Mouse (Mus musculus) hindbrain, embryonic 12.5 days (tissue): ENCODE data around the gene Map4k4. TPM values are rescaled to one million over a fixed set of nuclear protein-coding genes. Genes with fewer than 3 reads are reported as not detected.

Experiments used
- ATAC-seq: fragments of 200-750 bp; cut with Nextera tagmentation; 2 replicates; pipeline ENCODE4 v1.8.0; 2017; ENCODE audit warnings: moderate TSS enrichment; ENCODE audit not compliant: low FRiP score
- H3K27ac ChIP-seq: fragments of 300-500 bp; sonication (generic); 2 replicates; pipeline ENCODE4 v1.5.1; 2016; ENCODE audit warnings: mild to moderate bottlenecking
- H3K27me3 ChIP-seq: fragments of 300-500 bp; sonication (generic); 2 replicates; pipeline ENCODE4 v1.6.1; 2016; ENCODE audit warnings: mild to moderate bottlenecking
- H3K36me3 ChIP-seq: fragments of 300-500 bp; sonication (generic); 2 replicates; pipeline ENCODE4 v1.6.1; 2016; ENCODE audit warnings: mild to moderate bottlenecking
- H3K4me1 ChIP-seq: fragments of 300-500 bp; sonication (generic); 2 replicates; pipeline ENCODE4 v1.6.1; 2016
- H3K4me2 ChIP-seq: fragments of 300-500 bp; sonication (generic); replicated peaks from 2 replicates; pipeline ENCODE4 v1.6.1; 2016; ENCODE audit warnings: mild to moderate bottlenecking
- H3K4me3 ChIP-seq: fragments of 300-500 bp; sonication (generic); 2 replicates; pipeline ENCODE4 v1.5.1; 2016; ENCODE audit warnings: mild to moderate bottlenecking
- H3K9ac ChIP-seq: fragments of 300-500 bp; sonication (generic); 2 replicates; pipeline ENCODE4 v1.6.1; 2016; ENCODE audit warnings: mild to moderate bottlenecking, moderate library complexity
- H3K9me3 ChIP-seq: fragments of 300-500 bp; sonication (generic); replicated peaks from 2 replicates; pipeline ENCODE4 v1.6.1; 2016; ENCODE audit warnings: mild to moderate bottlenecking
- WGBS: fragments of 180-500 bp; shearing (Covaris S2); methylation state at CpG from one replicate; pipeline ENCODE4 v1.1.7; 2016; 5-methylcytosine and 5-hydroxymethylcytosine counted together
- polyA plus RNA-seq: library from polyadenylated mRNA; unstranded; fragments of >200 nt; fragmentation: Nextera tagmentation; extraction: Ambion mirVana; gene quantifications from 2 replicates; pipeline ENCODE4 v1.2.1, GENCODE M21; 2016

The Map4k4 gene
- polyA plus RNA-seq, 1 experiment from 2014 or later: 66.2 TPM

DNA sequence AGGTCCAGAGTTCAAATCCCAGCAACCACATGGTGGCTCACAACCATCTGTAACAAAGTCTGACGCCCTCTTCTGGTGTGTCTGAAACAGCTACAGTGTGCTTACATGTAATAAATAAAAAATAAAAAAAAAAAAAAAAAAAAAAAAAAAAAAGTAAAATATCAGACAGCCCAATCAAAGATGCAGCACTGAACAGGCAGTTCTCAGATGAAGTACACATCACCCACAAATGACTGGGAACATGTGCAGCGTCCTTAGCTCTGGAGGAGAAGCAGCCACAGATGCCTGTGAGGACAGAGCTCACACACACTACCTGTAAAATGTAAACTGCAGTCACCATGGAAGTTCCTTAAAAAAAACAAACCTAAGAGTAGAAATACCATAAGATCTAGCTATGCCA lies 74.3 kb downstream of the Map4k4 start:
- no peak for ATAC-seq
- Histone ChIP-seq H3K27ac (no peak overlapping the region), H3K4me2 (no peak overlapping the region), H3K36me3 (peaks cover 51% of the 10 kb centered on the region), H3K27me3 (no peaks in the 10 kb centered on the region), H3K9ac (no peak overlapping the region), H3K9me3 (no peaks in the 10 kb centered on the region), H3K4me3 (no peak overlapping the region), H3K4me1 (peaks cover 5% of the 10 kb centered on the region; the same call in 1 of the 2 replicates)
- WGBS: 88% methylated on average over 2 of the region's 2 CpGs

DNA sequence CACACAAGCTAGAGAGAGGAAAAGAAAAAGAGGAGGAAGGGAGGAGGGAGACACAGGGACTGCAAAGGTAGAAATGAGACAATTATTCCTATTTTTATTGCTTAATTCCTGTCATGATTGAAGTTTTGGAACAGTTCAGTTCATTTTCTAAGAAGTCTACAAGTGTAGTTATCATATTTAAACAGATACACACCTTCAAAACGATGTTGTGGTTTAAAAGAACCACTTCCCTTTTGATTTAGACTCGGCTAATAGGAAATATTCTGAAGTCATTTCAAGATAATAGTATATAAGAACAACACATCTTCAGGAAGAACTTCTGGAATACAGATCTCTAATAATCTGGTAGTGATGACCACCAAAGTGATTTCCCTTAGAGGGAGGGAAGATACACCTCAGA lies 75.4 kb downstream of the Map4k4 start:
- Histone ChIP-seq H3K27ac (no peak overlapping the region), H3K4me3 (no peak overlapping the region), H3K4me1 (peaks cover 2% of the 10 kb centered on the region; the same call in 1 of the 2 replicates), H3K9ac (no peak overlapping the region), H3K9me3 (no peaks in the 10 kb centered on the region), H3K27me3 (no peaks in the 10 kb centered on the region), H3K36me3 (peaks cover 62% of the 10 kb centered on the region), H3K4me2 (no peak overlapping the region)
- WGBS: 94% methylated on average over 2 of the region's 2 CpGs
- no peak for ATAC-seq

DNA sequence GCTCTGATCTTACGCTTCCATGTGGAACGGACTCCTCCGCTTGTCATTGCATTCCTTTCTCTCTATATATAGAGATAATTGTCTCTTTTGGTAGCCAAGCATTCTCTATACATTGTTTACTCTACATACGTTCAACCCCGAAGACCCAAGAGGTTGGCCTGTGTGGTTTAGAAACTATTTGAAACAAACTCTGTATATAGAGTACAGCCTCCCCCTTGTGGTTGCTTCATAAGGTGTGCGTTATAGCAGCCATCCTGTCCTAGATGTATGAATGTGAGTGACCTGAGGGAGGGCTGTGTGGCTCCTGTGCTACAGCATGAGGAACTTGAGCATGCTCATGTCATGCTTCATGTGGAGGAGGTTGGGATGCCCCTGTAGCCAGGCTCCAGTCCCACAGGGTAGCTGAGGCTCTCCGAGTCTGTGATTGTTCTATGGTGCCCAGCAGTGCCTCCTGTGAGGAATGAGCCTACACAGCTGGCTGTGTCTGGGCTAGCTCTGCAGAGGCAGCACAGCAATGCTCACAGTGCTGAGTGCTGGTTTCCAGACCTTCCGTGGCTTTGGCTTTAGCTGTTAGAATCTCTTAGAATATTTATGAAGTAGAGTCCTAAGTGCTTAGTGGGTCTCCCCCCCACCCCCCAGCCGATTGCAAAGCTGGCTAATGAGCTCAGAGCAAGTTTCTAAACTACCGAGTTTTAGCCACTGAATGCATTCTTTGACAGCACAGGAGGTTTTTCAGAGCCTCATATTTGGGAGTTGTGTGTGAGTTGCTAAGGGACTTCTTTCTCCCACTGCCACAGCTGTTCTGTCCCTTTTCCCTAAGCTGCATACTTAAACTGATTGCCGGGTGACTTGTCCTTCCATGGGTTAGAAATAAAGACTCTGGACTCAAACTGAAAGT lies 76.4 kb downstream of the Map4k4 start:
- H3K36me3 ChIP-seq: peaks cover 72% of the 10 kb centered on the region
- no peak overlapping the region for H3K9ac ChIP-seq
- no peaks in the 10 kb centered on the region for H3K27me3 ChIP-seq
- WGBS: 79% methylated on average over 11 of the region's 11 CpGs
- H3K4me2 ChIP-seq: no peak overlapping the region
- no peak for ATAC-seq
- H3K27ac ChIP-seq: peak overlapping the region; percentile 52; the same call in 1 of the 2 replicates
- H3K4me3 ChIP-seq: no peak overlapping the region
- H3K4me1 ChIP-seq: peaks cover 2% of the 10 kb centered on the region; the same call in 1 of the 2 replicates
- H3K9me3 ChIP-seq: no peaks in the 10 kb centered on the region

DNA sequence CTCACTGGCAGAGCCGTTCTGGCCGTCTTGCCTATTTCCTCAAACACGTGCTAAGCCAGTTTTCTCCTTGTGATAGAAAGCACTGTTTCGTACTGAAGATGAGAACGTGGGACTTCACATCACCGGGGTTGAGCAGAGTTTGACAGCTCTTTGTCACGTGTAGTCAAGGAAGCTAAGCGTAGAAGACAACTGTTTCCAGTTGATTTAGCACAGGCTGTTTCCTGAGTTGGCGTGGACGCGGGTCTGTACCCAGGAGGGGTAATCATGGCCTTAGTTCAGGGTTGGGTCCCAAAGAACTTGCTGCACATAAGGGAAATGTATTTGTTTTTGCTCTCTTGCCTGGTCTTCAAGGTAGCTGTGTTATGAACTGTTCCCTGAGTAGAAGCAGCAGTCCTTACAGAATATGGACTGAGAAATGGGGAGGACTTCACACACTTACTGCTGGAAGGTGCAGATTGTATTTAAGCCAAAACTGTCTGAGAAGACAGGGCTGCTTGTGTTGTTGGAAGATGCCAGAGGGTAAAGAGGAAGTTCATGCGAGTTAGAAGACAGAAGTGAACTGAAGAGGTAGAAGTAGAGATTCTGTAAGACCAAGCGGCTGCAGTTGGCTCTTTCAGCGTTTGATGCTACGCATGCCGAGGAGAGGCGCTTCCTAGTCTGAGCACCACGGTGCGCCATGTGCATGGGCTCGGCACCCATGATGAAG lies 78.2 kb downstream of the Map4k4 start:
- Histone ChIP-seq H3K36me3 (peaks cover 82% of the 10 kb centered on the region), H3K4me2 (no peak overlapping the region), H3K27ac (no peak overlapping the region), H3K4me1 (peaks cover 2% of the 10 kb centered on the region; the same call in 1 of the 2 replicates), H3K4me3 (no peak overlapping the region), H3K9ac (no peak overlapping the region), H3K9me3 (no peaks in the 10 kb centered on the region), H3K27me3 (no peaks in the 10 kb centered on the region)
- ATAC-seq: no peak
- WGBS: 88% methylated on average over 20 of the region's 20 CpGs

GRCm38 (mm10) chr1:39980314-39981290 lies 79.9 kb downstream of the Map4k4 start:
- ATAC-seq: no peak
- no peaks in the 10 kb centered on the region for H3K27me3 ChIP-seq
- WGBS: 91% methylated on average over 15 of the region's 15 CpGs
- peaks cover 2% of the 10 kb centered on the region; the same call in 1 of the 2 replicates for H3K4me1 ChIP-seq
- H3K4me2 ChIP-seq: no peak overlapping the region
- peaks cover 83% of the 10 kb centered on the region for H3K36me3 ChIP-seq
- H3K27ac ChIP-seq: no peak overlapping the region
- H3K9ac ChIP-seq: no peak overlapping the region
- no peak overlapping the region for H3K4me3 ChIP-seq
- H3K9me3 ChIP-seq: no peaks in the 10 kb centered on the region

DNA sequence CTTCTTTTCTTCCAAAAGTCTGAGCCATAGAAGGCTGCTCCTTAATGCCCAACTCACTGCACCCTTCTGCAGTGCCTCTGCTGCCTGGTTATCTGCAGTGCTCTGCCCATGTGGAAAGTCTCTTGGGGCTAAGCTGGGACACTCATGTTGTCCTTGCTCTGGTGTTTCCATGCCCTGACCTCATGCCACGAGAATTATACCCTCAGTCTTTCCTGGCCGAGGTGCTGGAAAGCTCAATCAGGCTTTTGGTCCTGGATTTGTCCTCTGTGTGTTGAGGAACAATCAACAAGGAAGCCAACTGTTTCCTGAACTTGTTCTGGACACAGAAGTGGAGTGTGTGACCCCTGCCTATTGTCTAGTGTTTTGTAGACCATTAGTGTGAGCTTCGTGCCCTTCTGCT lies 81.3 kb downstream of the Map4k4 start:
- peaks cover 2% of the 10 kb centered on the region; the same call in 1 of the 2 replicates for H3K4me1 ChIP-seq
- peaks cover 85% of the 10 kb centered on the region for H3K36me3 ChIP-seq
- H3K9me3 ChIP-seq: no peaks in the 10 kb centered on the region
- no peak overlapping the region for H3K27ac ChIP-seq
- WGBS: 83% methylated on average over 3 of the region's 3 CpGs
- no peak for ATAC-seq
- no peak overlapping the region for H3K9ac ChIP-seq
- no peak overlapping the region for H3K4me3 ChIP-seq
- no peaks in the 10 kb centered on the region for H3K27me3 ChIP-seq
- no peak overlapping the region for H3K4me2 ChIP-seq

- Histone ChIP-seq H3K27ac (0 out of 2 replicates have a peak overlapping the region, but pooled peaks have one; percentile 30), H3K4me2 (no peak overlapping the region), H3K36me3 (peaks cover 80% of the 10 kb centered on the region), H3K9ac (no peak overlapping the region), H3K4me1 (peaks cover 2% of the 10 kb centered on the region; the same call in 1 of the 2 replicates), H3K9me3 (no peaks in the 10 kb centered on the region), H3K27me3 (no peaks in the 10 kb centered on the region), H3K4me3 (no peak overlapping the region)
- peak; percentile 20; the same call in 1 of the 2 replicates for ATAC-seq
- WGBS: 68% methylated on average over 13 of the region's 13 CpGs
Measured at GRCm38 (mm10) chr1:39982727-39983487, 82.2 kb downstream of the Map4k4 start.

DNA sequence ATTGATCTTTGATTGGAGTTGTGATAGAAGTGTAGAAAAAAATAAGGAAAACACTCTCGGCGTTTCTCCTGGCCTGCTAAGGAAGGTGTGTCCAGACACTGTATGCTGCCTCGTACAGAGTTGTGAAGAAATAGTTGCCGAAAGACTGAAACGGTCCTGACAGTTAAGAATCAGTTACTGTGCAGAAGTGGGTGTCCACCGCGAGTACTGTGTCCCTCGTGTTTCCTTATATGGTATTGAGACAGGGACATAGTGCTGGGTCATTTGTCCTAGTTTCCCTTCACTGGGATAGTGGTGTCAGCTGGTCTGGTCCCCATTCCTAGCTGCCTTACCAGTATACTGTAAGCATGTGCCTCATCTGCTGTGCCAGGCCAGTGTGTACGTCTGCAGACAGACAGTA lies 83.6 kb downstream of the Map4k4 start:
- no peaks in the 10 kb centered on the region for H3K9me3 ChIP-seq
- no peak overlapping the region for H3K27ac ChIP-seq
- H3K4me2 ChIP-seq: no peak overlapping the region
- no peak overlapping the region for H3K4me3 ChIP-seq
- H3K27me3 ChIP-seq: no peaks in the 10 kb centered on the region
- 92% methylated on average over 9 of the region's 9 CpGs for WGBS
- ATAC-seq: no peak
- H3K36me3 ChIP-seq: peaks cover 80% of the 10 kb centered on the region
- H3K4me1 ChIP-seq: peaks cover 2% of the 10 kb centered on the region; the same call in 1 of the 2 replicates
- no peak overlapping the region for H3K9ac ChIP-seq

DNA sequence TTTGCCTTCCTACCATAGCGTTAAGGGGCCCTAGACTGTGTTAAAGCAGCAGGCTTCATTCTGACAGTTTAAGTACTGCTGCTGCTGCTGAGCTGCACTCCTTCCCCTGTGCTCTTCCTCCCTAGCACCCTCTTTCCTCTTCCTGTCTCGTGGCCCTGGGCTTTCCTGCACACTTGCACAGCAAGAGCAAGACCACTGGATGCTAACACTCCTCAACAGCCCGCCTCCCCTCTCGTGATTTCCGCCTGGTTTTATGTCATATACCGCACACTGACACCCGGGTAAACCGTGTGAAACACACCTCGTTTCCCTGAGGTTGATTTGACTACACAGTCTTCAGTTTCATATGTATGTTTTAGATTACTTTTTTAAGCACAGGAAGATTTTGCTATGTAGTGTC lies 86.1 kb downstream of the Map4k4 start:
- ATAC-seq: no peak
- peaks cover 78% of the 10 kb centered on the region for H3K36me3 ChIP-seq
- 95% methylated on average over 9 of the region's 9 CpGs for WGBS

DNA sequence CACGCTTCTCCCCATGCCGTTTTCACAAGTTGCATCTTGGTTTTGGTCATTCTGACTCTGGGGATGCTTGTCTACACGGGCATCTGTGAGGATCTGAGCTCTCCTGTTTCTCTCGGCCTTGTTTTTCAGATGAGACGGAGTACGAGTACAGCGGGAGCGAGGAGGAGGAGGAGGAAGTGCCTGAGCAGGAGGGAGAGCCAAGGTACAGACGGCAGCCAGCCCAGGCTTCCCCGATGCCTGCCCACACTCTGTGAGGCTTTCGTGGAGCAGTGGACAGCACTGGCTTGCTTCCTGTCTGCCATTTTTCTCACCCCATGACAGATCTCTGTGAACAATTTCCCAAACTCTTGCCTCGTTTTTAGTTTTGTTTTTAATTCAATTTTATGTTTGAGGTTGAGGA lies 88.1 kb downstream of the Map4k4 start:
- no peak overlapping the region for H3K4me2 ChIP-seq
- no peak overlapping the region for H3K27ac ChIP-seq
- H3K4me3 ChIP-seq: no peak overlapping the region
- no peaks in the 10 kb centered on the region for H3K27me3 ChIP-seq
- WGBS: 86% methylated on average over 12 of the region's 12 CpGs
- no peaks in the 10 kb centered on the region for H3K9me3 ChIP-seq
- H3K9ac ChIP-seq: no peak overlapping the region
- no peak for ATAC-seq
- H3K4me1 ChIP-seq: no peaks in the 10 kb centered on the region
- H3K36me3 ChIP-seq: peaks cover 79% of the 10 kb centered on the region

More for the DNA sequence above, 86.1 kb downstream of the Map4k4 start:
- Histone ChIP-seq H3K9me3 (no peaks in the 10 kb centered on the region), H3K27me3 (no peaks in the 10 kb centered on the region), H3K9ac (no peak overlapping the region), H3K4me2 (no peak overlapping the region), H3K27ac (no peak overlapping the region), H3K4me3 (no peak overlapping the region), H3K4me1 (peaks cover 2% of the 10 kb centered on the region; the same call in 1 of the 2 replicates)

- H3K27ac ChIP-seq: no peak overlapping the region; the same call in 1 of the 2 replicates
- H3K36me3 ChIP-seq: peaks cover 81% of the 10 kb centered on the region
- H3K9me3 ChIP-seq: no peaks in the 10 kb centered on the region
- H3K4me1 ChIP-seq: no peaks in the 10 kb centered on the region
- ATAC-seq: no peak
- H3K9ac ChIP-seq: no peak overlapping the region
- WGBS: 95% methylated on average over 9 of the region's 9 CpGs
- H3K4me3 ChIP-seq: no peak overlapping the region
- H3K27me3 ChIP-seq: no peaks in the 10 kb centered on the region
- no peak overlapping the region for H3K4me2 ChIP-seq
Measured at GRCm38 (mm10) chr1:39990041-39990440, 89.3 kb downstream of the Map4k4 start.
